Mouse (Mus musculus) embryonic facial prominence, embryonic 11.5 days (tissue): ENCODE measurements around the gene Fh1. TPM values are rescaled to one million over a fixed set of nuclear protein-coding genes. Genes with fewer than 3 reads are reported as not detected.
A peak's percentile ranks its signal among the peaks of the same experiment; 100 is the strongest.

Experiments used
- ATAC-seq: fragments of 200-750 bp; cut with Nextera tagmentation; replicated peaks from 2 replicates; pipeline ENCODE4 v1.8.0; 2017; ENCODE audit warnings: low read depth; ENCODE audit not compliant: insufficient number of reproducible peaks, low FRiP score, low TSS enrichment
- DNase-seq: peaks from one replicate; pipeline ENCODE4 v3.0.0-alpha.2; 2015; ENCODE audit warnings: low spot score
- H3K27ac ChIP-seq: fragments of 300-500 bp; sonication (generic); replicated peaks from 2 replicates; pipeline ENCODE4 v1.5.1; 2014; ENCODE audit warnings: mild to moderate bottlenecking, low read depth, low read length, control low read depth
- H3K27me3 ChIP-seq: fragments of 300-500 bp; sonication (generic); 2 replicates; pipeline ENCODE4 v1.6.1; 2014; ENCODE audit warnings: mild to moderate bottlenecking, low read length, moderate library complexity, mixed read lengths; ENCODE audit not compliant: control insufficient read depth, insufficient read depth
- H3K36me3 ChIP-seq: fragments of 300-500 bp; sonication (generic); replicated peaks from 2 replicates; pipeline ENCODE4 v1.6.1; 2014; ENCODE audit warnings: low read depth, mild to moderate bottlenecking, low read length, moderate library complexity, mixed read lengths; ENCODE audit not compliant: control insufficient read depth, insufficient read depth
- H3K4me1 ChIP-seq: fragments of 300-500 bp; sonication (generic); 2 replicates; pipeline ENCODE4 v1.6.1; 2014; ENCODE audit warnings: low read length, mixed read lengths; ENCODE audit not compliant: control insufficient read depth, insufficient read depth
- H3K4me2 ChIP-seq: fragments of 300-500 bp; sonication (generic); 2 replicates; pipeline ENCODE4 v1.6.1; 2014; ENCODE audit warnings: low read depth, mild to moderate bottlenecking, control low read depth, low read length, moderate library complexity
- H3K4me3 ChIP-seq: fragments of 300-500 bp; sonication (generic); 2 replicates; pipeline ENCODE4 v1.5.1; 2014; ENCODE audit warnings: low read depth, low read length, control low read depth
- H3K9ac ChIP-seq: fragments of 300-500 bp; sonication (generic); replicated peaks from 2 replicates; pipeline ENCODE4 v1.6.1; 2014; ENCODE audit warnings: mild to moderate bottlenecking, control low read depth, low read length
- H3K9me3 ChIP-seq: fragments of 300-500 bp; sonication (generic); replicated peaks from 2 replicates; pipeline ENCODE4 v1.6.1; 2016; ENCODE audit warnings: mild to moderate bottlenecking, low read length, inconsistent platforms, mixed read lengths; ENCODE audit not compliant: control insufficient read depth
- WGBS: fragments of 180-500 bp; shearing (Covaris S2); extraction: QIAGEN DNeasy Blood & Tissue Kit; methylation state at CpG from one replicate; pipeline ENCODE4 v1.1.7; 2014; 5-methylcytosine and 5-hydroxymethylcytosine counted together
- polyA plus RNA-seq: library from polyadenylated mRNA; unstranded; fragments of >200 nt; fragmentation: Nextera tagmentation; extraction: Ambion mirVana; gene quantifications from 2 replicates; pipeline ENCODE4 v1.2.1, GENCODE M21; 2014

The Fh1 gene
- polyA plus RNA-seq, 1 experiment from 2014 or later: 106 TPM

GRCm38 (mm10) chr1:175607838-175608585 lies 17.4 kb downstream of the Fh1 start:
- 92% methylated on average over 18 of the region's 18 CpGs for WGBS
- Histone ChIP-seq H3K36me3 (peaks cover 5% of the 10 kb centered on the region), H3K4me2 (no peak overlapping the region), H3K9ac (no peak overlapping the region), H3K27me3 (no peaks in the 10 kb centered on the region), H3K27ac (no peak overlapping the region), H3K4me3 (no peak overlapping the region), H3K4me1 (no peaks in the 10 kb centered on the region), H3K9me3 (no peaks in the 10 kb centered on the region)
- DNase-seq (no peak), ATAC-seq (no peak)

DNA sequence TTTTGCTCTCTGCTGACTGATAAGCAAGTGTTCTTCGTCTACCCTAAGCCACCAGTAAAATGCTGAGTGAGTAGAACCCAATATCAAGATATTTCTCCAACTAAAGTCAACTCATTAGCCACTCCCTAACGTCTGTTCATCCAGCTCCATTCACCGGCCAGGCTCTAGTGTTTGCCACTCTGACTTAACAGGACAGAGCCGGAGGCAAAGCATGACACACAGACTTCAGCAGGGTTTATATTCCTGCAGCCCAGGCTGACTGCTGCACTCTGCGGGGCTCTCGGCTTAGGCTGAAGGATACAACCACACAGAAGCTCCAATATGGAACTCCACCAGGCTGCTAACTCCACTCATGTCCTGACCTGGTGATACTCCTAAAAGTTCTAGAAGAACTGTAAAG lies 18.1 kb downstream of the Fh1 start:
- Histone ChIP-seq H3K4me1 (no peaks in the 10 kb centered on the region), H3K4me3 (no peak overlapping the region), H3K9ac (no peak overlapping the region), H3K27ac (no peak overlapping the region), H3K36me3 (peaks cover 3% of the 10 kb centered on the region), H3K27me3 (no peaks in the 10 kb centered on the region), H3K4me2 (no peak overlapping the region), H3K9me3 (no peaks in the 10 kb centered on the region)
- no peak for DNase-seq
- WGBS: 95% methylated on average over 6 of the region's 6 CpGs
- no peak for ATAC-seq

- Histone ChIP-seq H3K4me3 (no peak overlapping the region), H3K4me2 (no peak overlapping the region), H3K27ac (no peak overlapping the region), H3K36me3 (no peaks in the 10 kb centered on the region; the same call in none of the 2 replicates), H3K27me3 (no peaks in the 10 kb centered on the region), H3K9me3 (no peaks in the 10 kb centered on the region), H3K4me1 (no peaks in the 10 kb centered on the region), H3K9ac (no peak overlapping the region)
- ATAC-seq: peak; percentile 56; the same call in 1 of the 2 replicates
- 74% methylated on average over 6 of the region's 6 CpGs for WGBS
- peak; percentile 25 for DNase-seq
These were observed 22.0 kb downstream of the Fh1 start for GRCm38 (mm10) chr1:175603390-175603789.

DNA sequence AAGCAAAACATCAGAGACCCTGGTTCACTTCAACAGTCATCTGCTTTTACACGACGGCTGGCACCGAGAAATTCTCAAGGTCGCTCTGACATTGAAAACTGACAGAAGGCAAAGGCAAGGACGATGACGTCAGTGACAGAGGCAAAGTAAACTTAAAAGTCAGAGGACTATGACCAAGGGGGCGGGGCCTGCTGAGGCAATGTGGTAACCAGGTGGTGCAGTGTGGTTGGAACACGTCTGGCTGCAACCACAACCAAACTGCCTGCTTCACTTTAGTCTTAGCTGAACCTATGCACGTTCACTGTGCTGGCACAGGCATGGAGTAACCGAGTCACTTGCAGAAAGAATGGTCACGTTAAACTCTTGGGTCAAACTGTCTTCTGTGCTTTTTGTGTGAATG lies 23.2 kb downstream of the Fh1 start:
- no peaks in the 10 kb centered on the region; the same call in none of the 2 replicates for H3K36me3 ChIP-seq
- 85% methylated on average over 11 of the region's 11 CpGs for WGBS
- no peak overlapping the region for H3K4me2 ChIP-seq
- no peak overlapping the region for H3K4me3 ChIP-seq
- no peaks in the 10 kb centered on the region for H3K4me1 ChIP-seq
- H3K27me3 ChIP-seq: no peaks in the 10 kb centered on the region
- DNase-seq: no peak
- H3K9me3 ChIP-seq: no peaks in the 10 kb centered on the region
- ATAC-seq: no peak
- H3K9ac ChIP-seq: no peak overlapping the region
- H3K27ac ChIP-seq: no peak overlapping the region

- Histone ChIP-seq H3K27me3 (no peaks in the 10 kb centered on the region), H3K9ac (no peak overlapping the region), H3K36me3 (no peaks in the 10 kb centered on the region), H3K27ac (no peak overlapping the region), H3K9me3 (no peaks in the 10 kb centered on the region), H3K4me2 (no peak overlapping the region), H3K4me1 (no peaks in the 10 kb centered on the region), H3K4me3 (no peak overlapping the region)
- ATAC-seq (no peak), DNase-seq (no peak)
- WGBS: 84% methylated on average over 1 of the region's 1 CpGs
These were observed 32.6 kb downstream of the Fh1 start for GRCm38 (mm10) chr1:175592832-175593231.

GRCm38 (mm10) chr1:175586656-175587055 lies 38.8 kb downstream of the Fh1 start:
- H3K9me3 ChIP-seq: no peaks in the 10 kb centered on the region
- H3K36me3 ChIP-seq: no peaks in the 10 kb centered on the region
- 83% methylated on average over 5 of the region's 5 CpGs for WGBS
- H3K9ac ChIP-seq: no peak overlapping the region
- ATAC-seq (no peak), DNase-seq (no peak)
- H3K4me1 ChIP-seq: no peaks in the 10 kb centered on the region
- no peaks in the 10 kb centered on the region for H3K27me3 ChIP-seq
- no peak overlapping the region for H3K27ac ChIP-seq
- no peak overlapping the region for H3K4me3 ChIP-seq
- no peak overlapping the region for H3K4me2 ChIP-seq

GRCm38 (mm10) chr1:175585267-175585666 lies 40.2 kb downstream of the Fh1 start:
- WGBS: 77% methylated on average over 2 of the region's 2 CpGs
- no peaks in the 10 kb centered on the region for H3K36me3 ChIP-seq

DNA sequence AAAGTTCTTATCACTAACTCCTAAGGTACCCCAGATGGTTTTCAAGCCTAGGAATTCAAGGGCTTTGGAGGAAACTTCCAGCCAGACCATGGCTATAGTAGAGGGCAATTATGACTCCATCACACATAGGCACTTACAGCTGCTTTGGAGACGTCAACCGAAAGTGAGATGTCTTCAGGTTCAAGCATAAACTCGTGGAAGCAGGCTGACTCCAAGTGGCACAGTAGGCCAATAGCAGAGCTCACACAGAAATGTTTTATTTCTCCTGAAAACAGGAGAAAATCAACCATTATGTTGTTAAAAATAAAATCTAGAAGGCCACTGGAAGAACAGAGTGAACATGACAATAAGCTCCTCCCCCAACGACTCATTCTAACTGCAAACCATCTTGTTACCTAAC lies 42.6 kb downstream of the Fh1 start:
- ATAC-seq: no peak

More at GRCm38 (mm10) chr1:175585267-175585666, 40.2 kb downstream of the Fh1 start:
- Histone ChIP-seq H3K27ac (no peak overlapping the region), H3K9ac (no peak overlapping the region), H3K27me3 (no peaks in the 10 kb centered on the region), H3K4me3 (no peak overlapping the region), H3K4me1 (no peaks in the 10 kb centered on the region), H3K9me3 (no peaks in the 10 kb centered on the region), H3K4me2 (no peak overlapping the region)
- DNase-seq (no peak), ATAC-seq (no peak)

More for the DNA sequence above, 42.6 kb downstream of the Fh1 start:
- no peak overlapping the region for H3K9ac ChIP-seq
- WGBS: 86% methylated on average over 4 of the region's 4 CpGs
- DNase-seq: no peak
- H3K9me3 ChIP-seq: no peaks in the 10 kb centered on the region
- no peaks in the 10 kb centered on the region for H3K27me3 ChIP-seq
- no peak overlapping the region for H3K27ac ChIP-seq
- no peaks in the 10 kb centered on the region for H3K4me1 ChIP-seq
- no peak overlapping the region for H3K4me2 ChIP-seq
- H3K36me3 ChIP-seq: no peaks in the 10 kb centered on the region
- no peak overlapping the region for H3K4me3 ChIP-seq
